Mouse (Mus musculus): ENCODE measurements at regions not wholly inside any gene's neighbourhood (a gene's known extent, or its start where the extent isn't known, plus 50 kb on each side); places are given as distances from the start of the nearest gene placed in this dataset.

DNA sequence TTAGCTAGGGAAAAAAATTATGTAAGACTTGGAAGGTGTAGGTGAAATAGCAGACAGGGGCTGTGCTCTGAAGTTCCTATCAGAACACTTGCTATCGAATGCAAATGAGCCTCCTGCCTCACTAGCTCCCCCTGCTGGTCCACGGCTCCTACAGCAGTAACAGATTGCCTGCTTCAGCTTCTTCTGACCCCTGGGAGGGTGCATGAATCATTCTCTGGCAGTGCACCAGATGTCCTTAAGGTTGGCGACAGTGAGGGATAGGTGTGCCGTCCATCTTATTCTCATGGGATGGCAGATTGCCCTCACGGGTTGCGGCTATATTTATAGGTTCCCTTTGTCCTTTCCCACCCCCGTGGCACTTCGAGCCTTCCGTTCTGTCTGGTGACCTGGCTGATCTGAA is 535.7 kb downstream of the Plekhb2 start:
- H3K4me2 ChIP-seq = no peak overlapping the region
- no peaks in the 10 kb centered on the region for H3K9me3 ChIP-seq
- H3K27me3 ChIP-seq (replicated peaks) = no peaks in the 10 kb centered on the region
- H3K4me1 ChIP-seq = no peaks in the 10 kb centered on the region
- H3K27ac ChIP-seq = no peak overlapping the region
- no peak overlapping the region for H3K4me3 ChIP-seq (replicated peaks)
- H3K9ac ChIP-seq = no peak overlapping the region
- 25% methylated on average over 9 of the region's 9 CpGs for WGBS
- no peak for ATAC-seq (ENCODE audit: insufficient read depth, low FRiP score, low read depth)
- H3K36me3 ChIP-seq = no peaks in the 10 kb centered on the region

DNA sequence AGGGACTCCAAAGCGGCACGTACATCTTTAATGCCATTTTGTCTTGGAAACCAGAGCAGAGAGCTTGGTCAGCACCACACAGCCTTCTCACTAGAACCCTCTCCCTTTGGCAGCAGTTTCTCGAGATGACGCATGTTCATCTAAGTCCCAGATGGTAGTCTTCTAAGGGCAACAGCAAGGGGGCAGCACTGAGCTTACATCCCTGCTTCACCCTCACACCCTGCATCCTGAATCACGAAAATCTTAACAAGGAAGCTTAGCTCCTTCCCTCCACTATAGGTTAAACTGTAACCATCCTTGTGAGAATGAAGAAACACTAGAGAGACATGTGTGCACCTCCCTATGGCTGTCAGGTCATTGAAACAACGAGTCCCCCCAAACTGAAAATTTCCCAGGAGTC is 538.4 kb downstream of the Plekhb2 start:
- no peak overlapping the region for H3K4me3 ChIP-seq (replicated peaks)
- H3K4me1 ChIP-seq = no peaks in the 10 kb centered on the region
- H3K27ac ChIP-seq = no peak overlapping the region
- 35% methylated on average over 6 of the region's 6 CpGs for WGBS
- no peak for ATAC-seq (ENCODE audit: insufficient read depth, low FRiP score, low read depth)
- H3K9me3 ChIP-seq = no peaks in the 10 kb centered on the region
- H3K27me3 ChIP-seq (replicated peaks) = no peaks in the 10 kb centered on the region
- H3K36me3 ChIP-seq = no peaks in the 10 kb centered on the region
- no peak overlapping the region for H3K4me2 ChIP-seq
- no peak overlapping the region for H3K9ac ChIP-seq

DNA sequence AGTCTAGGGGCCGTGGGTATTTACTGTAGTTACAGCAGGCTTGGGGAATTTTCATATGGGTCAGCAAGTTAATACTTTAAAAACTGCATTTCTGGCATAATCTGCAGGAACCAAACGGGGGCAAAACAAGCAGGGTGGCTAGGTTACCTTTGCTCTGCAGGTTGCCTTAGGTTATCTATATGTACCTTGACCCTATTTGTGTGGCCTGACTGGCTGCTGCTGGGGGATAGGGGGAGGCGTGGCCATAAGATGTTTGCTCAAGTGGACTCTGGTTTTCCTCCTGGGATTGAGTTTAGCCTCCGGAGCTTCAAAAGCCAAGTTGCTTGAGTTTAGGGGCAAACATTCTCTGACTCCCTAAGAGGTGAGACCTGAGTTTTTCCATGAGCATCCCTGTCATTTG is 540.6 kb downstream of the Plekhb2 start:
- Histone ChIP-seq H3K27me3 (replicated peaks) (no peaks in the 10 kb centered on the region), H3K4me2 (no peak overlapping the region), H3K4me1 (no peaks in the 10 kb centered on the region), H3K27ac (no peak overlapping the region), H3K9ac (no peak overlapping the region), H3K4me3 (replicated peaks) (no peak overlapping the region), H3K36me3 (no peaks in the 10 kb centered on the region), H3K9me3 (no peaks in the 10 kb centered on the region)
- no peak for ATAC-seq (ENCODE audit: insufficient read depth, low FRiP score, low read depth)
- 58% methylated on average over 4 of the region's 4 CpGs for WGBS

DNA sequence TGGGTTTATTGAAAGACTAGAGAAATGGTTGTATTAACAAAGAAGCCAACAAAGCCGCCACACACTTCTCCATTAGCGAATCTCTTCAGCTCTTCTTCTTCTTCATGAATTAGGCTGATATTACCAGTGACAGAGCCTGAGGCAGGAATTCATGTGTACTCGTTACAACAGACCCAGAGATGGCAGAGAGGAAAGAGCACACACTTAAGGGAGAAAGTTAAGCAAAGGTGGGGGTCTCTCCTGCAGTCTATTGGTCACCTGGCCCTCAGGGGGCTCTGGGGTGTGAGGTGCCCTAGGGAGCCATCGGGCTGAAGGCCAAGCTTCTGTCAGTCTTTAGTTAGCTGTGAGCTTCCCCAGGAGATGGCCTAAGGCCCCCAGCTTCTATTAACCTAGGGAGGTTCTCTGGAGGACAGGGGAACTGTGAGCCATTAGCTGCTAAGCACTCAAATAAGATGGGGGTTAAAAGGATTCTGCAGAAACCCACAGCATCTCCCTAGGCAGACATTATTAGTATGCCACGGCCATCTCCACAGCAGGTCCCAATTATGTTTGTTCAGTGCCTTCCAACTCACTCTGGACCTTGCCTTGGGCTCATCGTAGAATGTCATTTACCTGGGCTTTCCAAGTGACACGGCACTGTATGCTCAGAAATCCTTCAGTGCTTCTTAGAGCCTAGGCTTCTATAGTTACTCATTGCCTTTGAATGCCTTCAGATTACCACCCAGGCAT is 541.2 kb downstream of the Plekhb2 start:
- H3K4me2 ChIP-seq = no peak overlapping the region
- no peak overlapping the region for H3K27ac ChIP-seq
- H3K4me1 ChIP-seq = no peaks in the 10 kb centered on the region
- 80% methylated on average over 7 of the region's 7 CpGs for WGBS
- H3K36me3 ChIP-seq = no peaks in the 10 kb centered on the region
- H3K9ac ChIP-seq = no peak overlapping the region
- no peak for ATAC-seq (ENCODE audit: insufficient read depth, low FRiP score, low read depth)
- H3K9me3 ChIP-seq = no peaks in the 10 kb centered on the region
- H3K4me3 ChIP-seq (replicated peaks) = no peak overlapping the region
- no peaks in the 10 kb centered on the region for H3K27me3 ChIP-seq (replicated peaks)

DNA sequence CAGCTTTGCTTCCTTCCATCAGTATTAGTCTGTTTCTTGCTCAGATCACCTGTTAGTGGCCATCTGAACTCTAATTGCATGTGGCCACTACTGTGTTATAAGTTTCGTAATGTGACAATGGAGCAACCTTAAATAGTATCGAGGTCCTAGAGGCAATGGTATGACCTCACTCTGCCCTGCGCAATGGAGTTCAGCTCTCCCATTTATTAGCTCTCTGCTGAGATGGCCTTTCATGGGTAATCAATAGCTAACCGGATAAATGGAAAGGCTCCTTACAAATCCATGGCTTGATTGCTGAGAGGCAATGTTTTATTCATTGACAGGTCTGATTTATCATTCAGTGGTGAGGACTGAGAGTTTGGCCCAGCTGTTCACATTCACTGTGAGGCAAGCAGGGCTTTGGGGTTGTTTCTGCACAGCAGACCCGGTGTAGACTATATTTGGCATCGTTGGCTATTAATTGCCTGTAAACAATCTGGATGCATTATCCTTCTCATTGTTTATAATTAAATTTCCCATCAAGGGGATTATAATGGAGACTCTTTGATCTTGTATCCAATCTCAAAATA is 543.9 kb downstream of the Plekhb2 start:
- Histone ChIP-seq H3K4me3 (replicated peaks) (no peak overlapping the region), H3K27ac (no peak overlapping the region), H3K9me3 (no peaks in the 10 kb centered on the region), H3K4me2 (no peak overlapping the region), H3K36me3 (no peaks in the 10 kb centered on the region), H3K9ac (no peak overlapping the region), H3K27me3 (replicated peaks) (no peaks in the 10 kb centered on the region), H3K4me1 (no peaks in the 10 kb centered on the region)
- WGBS = 76% methylated on average over 6 of the region's 6 CpGs
- ATAC-seq (ENCODE audit: insufficient read depth, low FRiP score, low read depth) = no peak

DNA sequence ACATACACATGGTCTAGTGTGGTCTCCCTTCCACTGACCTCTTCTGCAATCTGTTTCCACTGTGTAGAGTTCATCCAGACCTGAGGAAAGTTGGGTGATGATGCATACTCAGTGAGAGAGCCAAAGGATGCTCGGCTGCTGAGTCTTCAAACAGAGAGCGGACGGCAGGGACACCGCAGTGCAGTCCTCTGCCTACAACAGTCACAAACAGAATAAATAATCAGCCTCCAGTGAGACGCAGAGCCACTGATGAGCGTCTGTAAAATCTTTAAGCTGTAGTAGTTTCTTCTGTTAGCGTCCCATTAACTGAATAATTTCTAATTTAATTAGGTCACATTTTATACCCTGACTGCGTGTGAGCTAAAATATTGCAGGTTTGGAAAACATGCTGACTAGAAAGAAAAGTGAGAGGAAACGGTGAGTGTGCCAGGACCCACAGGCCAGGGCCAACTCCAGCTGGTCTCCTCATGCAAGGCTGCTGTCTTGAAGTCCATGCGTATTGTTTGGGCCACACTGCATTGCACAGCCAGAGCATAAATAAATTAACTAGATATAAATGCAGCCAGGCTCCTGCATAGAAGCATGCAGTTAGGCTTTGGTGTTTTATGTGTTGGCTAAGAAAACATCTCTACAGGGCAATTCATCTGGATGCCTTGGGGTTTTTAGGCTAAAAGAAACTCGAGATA is 551.0 kb downstream of the Plekhb2 start:
- Histone ChIP-seq H3K4me1 (no peaks in the 10 kb centered on the region), H3K27me3 (replicated peaks) (no peaks in the 10 kb centered on the region), H3K36me3 (no peaks in the 10 kb centered on the region), H3K27ac (no peak overlapping the region), H3K9me3 (no peaks in the 10 kb centered on the region), H3K9ac (no peak overlapping the region), H3K4me3 (replicated peaks) (no peak overlapping the region), H3K4me2 (no peak overlapping the region)
- WGBS = 83% methylated on average over 11 of the region's 11 CpGs
- ATAC-seq (ENCODE audit: insufficient read depth, low FRiP score, low read depth) = no peak

DNA sequence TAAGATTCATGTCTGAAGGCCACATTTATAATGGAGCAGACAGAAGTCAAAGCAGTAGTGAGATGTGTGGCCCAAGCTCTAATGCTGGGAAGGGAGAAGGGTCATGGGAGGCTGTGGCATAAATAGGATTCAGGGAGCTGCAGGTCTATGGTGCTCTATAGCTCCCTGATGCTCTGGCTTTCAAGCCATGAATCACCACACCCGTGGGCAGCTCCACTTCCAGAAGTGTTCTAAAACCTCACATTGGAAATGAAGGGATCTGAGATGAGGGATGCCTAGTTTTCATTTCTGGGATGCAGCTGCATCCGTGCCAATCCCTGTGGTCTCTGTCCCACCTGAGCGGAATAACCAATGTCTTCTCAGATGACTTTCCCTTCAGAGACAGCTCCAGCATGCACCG is 553.2 kb downstream of the Plekhb2 start:
- no peak overlapping the region for H3K9ac ChIP-seq
- H3K4me1 ChIP-seq = no peaks in the 10 kb centered on the region
- WGBS = 88% methylated on average over 4 of the region's 4 CpGs
- no peaks in the 10 kb centered on the region for H3K36me3 ChIP-seq
- no peak overlapping the region for H3K4me3 ChIP-seq (replicated peaks)
- no peaks in the 10 kb centered on the region for H3K27me3 ChIP-seq (replicated peaks)
- no peaks in the 10 kb centered on the region for H3K9me3 ChIP-seq
- H3K4me2 ChIP-seq = no peak overlapping the region
- H3K27ac ChIP-seq = no peak overlapping the region
- no peak for ATAC-seq (ENCODE audit: insufficient read depth, low FRiP score, low read depth)

DNA sequence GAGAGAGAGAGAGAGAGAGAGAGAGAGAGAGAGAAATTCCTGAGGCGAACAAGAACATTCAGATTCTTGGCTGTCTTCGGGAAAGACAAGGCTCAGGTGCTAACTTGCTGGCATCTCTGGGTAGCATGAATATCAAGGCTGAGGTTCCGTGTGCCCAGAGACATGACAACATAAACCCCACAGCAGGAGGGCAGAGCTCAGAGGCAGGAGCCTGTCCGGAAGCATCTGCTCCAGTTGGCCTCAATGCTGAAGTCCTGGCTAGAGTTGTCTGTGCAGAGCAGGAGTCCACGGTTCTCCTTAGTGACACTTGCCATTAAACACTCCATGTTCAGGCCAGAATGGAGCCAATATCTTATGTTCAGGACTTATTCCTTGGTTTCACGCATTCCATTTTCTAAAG is 555.6 kb downstream of the Plekhb2 start:
- H3K9ac ChIP-seq = no peak overlapping the region
- no peak for ATAC-seq (ENCODE audit: insufficient read depth, low FRiP score, low read depth)
- no peaks in the 10 kb centered on the region for H3K9me3 ChIP-seq
- H3K4me1 ChIP-seq = no peaks in the 10 kb centered on the region
- no peak overlapping the region for H3K4me2 ChIP-seq
- H3K36me3 ChIP-seq = no peaks in the 10 kb centered on the region
- H3K27ac ChIP-seq = no peak overlapping the region
- 78% methylated on average over 6 of the region's 6 CpGs for WGBS
- no peak overlapping the region for H3K4me3 ChIP-seq (replicated peaks)
- no peaks in the 10 kb centered on the region for H3K27me3 ChIP-seq (replicated peaks)

DNA sequence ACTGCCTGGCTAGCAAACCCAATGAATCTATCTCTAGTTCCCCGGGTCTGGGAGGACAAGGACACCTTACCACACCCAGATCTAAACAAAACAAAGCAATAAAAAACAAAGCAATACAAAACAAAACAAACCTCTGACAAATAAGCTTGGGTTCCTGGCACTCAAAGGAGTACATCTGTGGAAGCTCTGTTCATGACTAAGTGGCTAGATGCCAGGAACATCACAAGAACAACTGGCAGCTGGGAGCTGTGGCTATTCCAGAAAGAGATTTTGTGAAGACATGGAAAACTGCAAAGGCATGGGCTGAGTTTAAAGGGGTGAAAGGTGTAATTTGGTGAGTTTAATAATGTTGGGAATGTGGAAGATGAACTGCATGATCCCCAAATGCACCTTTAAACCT is 565.9 kb downstream of the Plekhb2 start:
- no peak overlapping the region for H3K4me3 ChIP-seq (replicated peaks)
- ATAC-seq (ENCODE audit: insufficient read depth, low FRiP score, low read depth) = no peak

DNA sequence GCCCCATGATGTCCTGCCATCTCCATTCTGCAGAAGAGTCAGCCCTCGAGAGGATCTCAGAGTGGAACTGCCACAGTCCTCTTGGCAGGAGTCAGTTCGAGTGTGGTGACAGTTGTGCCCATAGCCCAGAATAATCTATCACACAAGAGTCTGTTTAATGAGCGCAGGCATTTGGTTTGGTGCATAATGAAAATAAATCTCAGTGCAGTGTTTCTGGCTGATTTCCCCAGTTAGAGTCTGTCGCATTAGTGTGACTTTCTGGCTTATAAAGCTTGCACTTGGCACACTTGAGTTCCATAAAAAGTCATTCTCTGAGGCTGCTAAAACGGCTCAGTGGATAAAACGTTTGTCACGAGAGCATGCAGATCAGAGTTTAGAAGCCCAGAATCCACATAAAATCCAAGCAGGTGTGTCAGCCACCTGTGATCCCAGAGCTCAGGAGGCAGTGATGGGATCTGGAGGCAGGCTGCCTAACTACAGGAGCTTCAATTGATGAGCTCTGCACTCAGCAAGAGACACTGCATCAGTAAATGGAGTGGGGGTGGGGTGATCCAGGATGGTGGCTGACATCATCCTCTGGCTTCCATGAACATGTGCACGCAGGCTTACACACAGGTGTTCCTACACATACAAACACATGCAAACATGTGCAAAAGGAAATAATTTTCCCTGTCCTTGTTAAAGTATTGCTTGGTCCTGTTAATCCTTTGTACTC is 578.5 kb downstream of the Plekhb2 start:
- Histone ChIP-seq H3K9me3 (no peaks in the 10 kb centered on the region), H3K27me3 (replicated peaks) (no peaks in the 10 kb centered on the region), H3K27ac (no peak overlapping the region), H3K4me1 (no peaks in the 10 kb centered on the region), H3K36me3 (no peaks in the 10 kb centered on the region), H3K4me2 (no peak overlapping the region), H3K4me3 (replicated peaks) (no peak overlapping the region), H3K9ac (no peak overlapping the region)
- ATAC-seq (ENCODE audit: insufficient read depth, low FRiP score, low read depth) = no peak
- WGBS = 76% methylated on average over 8 of the region's 8 CpGs

More for the DNA sequence above, 565.9 kb downstream of the Plekhb2 start:
- Histone ChIP-seq H3K4me1 (no peaks in the 10 kb centered on the region), H3K27ac (no peak overlapping the region), H3K9ac (no peak overlapping the region), H3K36me3 (no peaks in the 10 kb centered on the region), H3K9me3 (no peaks in the 10 kb centered on the region), H3K27me3 (replicated peaks) (no peaks in the 10 kb centered on the region), H3K4me2 (no peak overlapping the region)
- 55% methylated on average over 1 of the region's 1 CpGs for WGBS

DNA sequence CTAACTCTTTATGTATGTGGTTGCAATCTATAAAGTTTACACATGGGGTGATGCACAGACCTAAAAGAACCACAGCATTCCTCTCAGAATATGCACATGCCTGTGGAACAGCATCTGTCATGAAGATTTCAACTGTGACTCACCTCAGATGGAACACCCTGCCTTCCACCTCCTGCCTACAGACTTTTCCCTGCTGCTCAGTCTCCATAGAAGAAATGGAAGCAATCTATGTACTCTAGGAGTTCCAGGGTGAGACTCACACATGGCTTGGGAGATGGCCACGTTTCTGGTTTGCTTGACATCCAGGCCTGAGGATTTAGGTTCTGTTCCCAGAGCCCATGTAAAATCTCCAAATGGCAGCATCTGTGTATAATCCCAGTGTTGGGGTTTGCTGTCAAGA is 579.7 kb downstream of the Plekhb2 start:
- H3K9ac ChIP-seq = no peak overlapping the region
- no peaks in the 10 kb centered on the region for H3K9me3 ChIP-seq
- H3K36me3 ChIP-seq = no peaks in the 10 kb centered on the region
- no peak overlapping the region for H3K4me3 ChIP-seq (replicated peaks)
- no peak overlapping the region for H3K4me2 ChIP-seq
- H3K27ac ChIP-seq = no peak overlapping the region
- 69% methylated on average over 1 of the region's 1 CpGs for WGBS
- H3K4me1 ChIP-seq = no peaks in the 10 kb centered on the region
- ATAC-seq (ENCODE audit: insufficient read depth, low FRiP score, low read depth) = no peak
- H3K27me3 ChIP-seq (replicated peaks) = no peaks in the 10 kb centered on the region

DNA sequence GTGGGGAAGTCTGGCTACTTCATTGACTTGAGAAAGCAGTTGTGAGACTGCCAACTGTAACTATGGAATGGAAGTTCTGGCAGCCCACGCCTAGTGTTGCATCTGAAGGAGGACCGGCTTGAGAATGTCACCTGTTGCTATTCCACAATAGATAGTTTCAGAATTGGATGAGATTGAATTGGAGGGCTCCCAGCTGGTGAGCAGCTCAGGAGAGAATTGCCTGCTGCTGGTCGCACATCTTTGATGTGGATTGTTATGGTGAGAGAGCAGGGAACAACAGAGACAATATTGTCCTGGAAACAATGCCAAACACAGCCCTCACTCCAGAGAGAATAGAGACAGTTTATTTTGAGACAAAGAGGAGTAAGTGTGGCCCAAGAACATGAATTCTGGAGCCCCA is 585.9 kb downstream of the Plekhb2 start:
- no peak overlapping the region for H3K9ac ChIP-seq
- H3K4me1 ChIP-seq = no peaks in the 10 kb centered on the region
- no peaks in the 10 kb centered on the region for H3K27me3 ChIP-seq (replicated peaks)
- no peaks in the 10 kb centered on the region for H3K36me3 ChIP-seq
- no peak for ATAC-seq (ENCODE audit: insufficient read depth, low FRiP score, low read depth)
- no peak overlapping the region for H3K4me3 ChIP-seq (replicated peaks)
- H3K27ac ChIP-seq = no peak overlapping the region
- WGBS = 81% methylated on average over 3 of the region's 3 CpGs
- no peak overlapping the region for H3K4me2 ChIP-seq
- no peaks in the 10 kb centered on the region for H3K9me3 ChIP-seq
